Mouse (Mus musculus) adrenal gland, postnatal 36 days (tissue): Measurements from ENCODE around the gene Fam117a. TPM values are rescaled to one million over a fixed set of nuclear protein-coding genes. Genes with fewer than 3 reads are reported as not detected.

Experiments used
- DNase-seq, 2 experiments: peaks; one replicate each; pipeline ENCODE4 v3.0.0; 2021; ENCODE audit warnings: mixed read lengths in 1 of 2
- long read RNA-seq, 2 experiments: library from polyadenylated mRNA; stranded (forward); transcript quantifications; one replicate each; pipeline ENCODE4 v2.0.0; 2021; ENCODE audit warnings: borderline sequencing depth in 2 of 2
- total RNA-seq, 2 experiments: library from RNA; stranded (reverse); gene quantifications; 2 replicates each; pipeline ENCODE4 v1.2.3; 2021

The Fam117a gene
- total RNA-seq, result 10 to 100 TPM; 13.7 to 15.4 TPM
- long read RNA-seq, experiment 1, partial matches to known transcripts, result 7 of 11 reads
- long read RNA-seq, experiment 1, other reads (novel, unspliced or antisense), result 2 of 11 reads
- long read RNA-seq, experiment 2, partial matches to known transcripts, result 0 of 3 reads
- long read RNA-seq, experiment 2, other reads (novel, unspliced or antisense), result 0 of 3 reads

DNA sequence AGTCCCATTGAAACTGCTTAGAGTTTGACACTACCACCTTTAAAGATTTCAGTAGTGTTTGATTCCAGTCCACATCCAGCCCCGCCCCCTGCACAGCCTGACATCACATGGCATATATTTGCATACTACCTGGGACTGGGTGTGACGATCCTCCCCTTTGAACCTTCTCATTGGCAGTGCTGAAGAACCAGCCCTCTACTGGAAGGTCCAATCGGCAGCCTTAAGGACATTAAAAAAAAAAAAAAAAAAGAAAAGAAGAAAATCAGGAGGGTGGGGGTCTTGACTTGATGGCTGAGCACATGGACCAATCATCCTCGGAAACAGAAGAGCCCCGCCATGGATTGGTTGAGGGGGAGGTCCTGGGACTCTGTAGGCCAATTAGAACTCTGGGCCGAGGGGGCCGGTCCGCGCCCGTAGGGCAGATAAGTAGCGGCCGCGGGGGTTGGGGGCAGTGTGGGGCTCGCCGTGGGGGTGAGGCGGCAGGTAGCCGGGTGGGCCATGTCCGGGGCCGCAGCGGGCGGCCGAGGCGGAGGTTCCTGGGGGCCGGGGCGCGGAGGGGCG lies at the start of gene Fam117a:
TSS of gene Fam117a (plus strand) at position 451 of the 561 bp plus-strand sequence.
- DNase-seq, result peak; percentile 87 to 91

DNA sequence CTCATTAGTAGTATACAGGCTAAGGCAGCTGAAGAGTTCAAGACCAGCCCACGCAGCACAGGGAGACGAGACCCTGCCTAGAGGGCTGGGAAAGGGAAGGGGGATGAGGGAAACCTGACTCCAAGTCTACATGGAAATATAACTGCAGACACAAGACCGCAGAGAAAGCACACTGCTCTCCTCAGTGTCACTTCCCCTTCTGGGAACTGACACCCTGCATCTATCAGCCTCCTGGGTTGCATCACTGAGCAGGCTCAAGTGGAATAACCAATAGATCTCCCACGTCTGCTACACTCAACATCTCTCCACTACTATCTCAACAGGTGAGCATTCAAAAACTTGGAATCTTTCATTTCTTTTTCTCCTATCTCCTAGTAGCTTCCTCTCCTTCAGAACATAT lies 44.8 kb upstream of the Fam117a start:
- no peak for DNase-seq

DNA sequence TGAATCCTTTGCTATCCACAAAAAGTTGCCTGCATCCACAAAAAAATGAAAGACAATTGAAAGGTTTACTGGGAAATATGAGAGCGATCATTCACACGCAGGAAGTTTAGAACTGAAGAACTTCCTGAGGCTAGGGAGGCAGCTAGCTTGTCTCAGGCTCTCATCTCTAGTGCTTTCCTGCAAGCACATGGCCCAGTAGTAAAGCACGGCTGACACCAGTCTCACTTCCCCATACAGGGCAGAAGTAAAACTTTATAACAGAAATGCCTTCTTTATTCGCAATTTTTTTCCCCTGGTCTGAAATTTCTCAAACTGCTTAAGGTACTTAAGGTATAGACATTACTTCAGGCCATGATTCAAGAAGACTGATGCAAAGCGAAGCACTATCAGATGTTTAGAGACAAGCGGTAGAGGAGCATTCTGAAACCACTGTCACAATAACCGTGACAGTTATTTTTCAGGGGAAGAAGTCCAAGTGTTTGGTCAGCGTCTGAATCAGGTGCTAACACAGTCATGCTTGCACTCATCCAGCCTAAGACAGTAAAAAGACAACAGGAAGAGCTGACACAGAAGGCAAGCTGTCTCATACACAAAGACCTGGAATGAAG lies 43.7 kb upstream of the Fam117a start:
- DNase-seq, result no peak

- no peak for DNase-seq
Measured at GRCm38 (mm10) chr11:95295736-95296135, 41.1 kb upstream of the Fam117a start.

GRCm38 (mm10) chr11:95298146-95298545 lies 38.7 kb upstream of the Fam117a start:
- peak in 1 of 2 experiments; percentile 43 for DNase-seq

- DNase-seq, result peak; percentile 53 to 56
Measured at GRCm38 (mm10) chr11:95299886-95300285, 36.9 kb upstream of the Fam117a start.

- no peak for DNase-seq
Measured at GRCm38 (mm10) chr11:95301772-95302171, 35.0 kb upstream of the Fam117a start.

DNA sequence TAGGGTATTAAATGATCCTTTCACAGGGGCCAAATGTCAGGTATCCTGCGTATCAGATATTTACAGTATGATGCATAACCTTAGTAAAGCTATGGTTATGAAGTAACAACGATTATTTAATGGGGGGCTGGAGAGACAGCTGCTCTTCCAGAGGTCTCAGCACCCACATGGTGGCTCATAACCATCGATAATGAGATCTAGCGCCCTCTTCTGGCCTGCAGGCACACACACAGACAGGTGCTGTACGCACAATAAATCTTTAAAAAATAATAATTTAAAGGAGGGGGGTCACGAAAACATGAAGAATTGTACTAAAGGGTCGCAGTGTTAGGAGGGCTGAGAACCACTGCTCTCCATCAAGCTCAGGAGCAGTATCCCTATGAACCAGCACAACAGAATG lies 31.2 kb upstream of the Fam117a start:
- DNase-seq, result no peak

- no peak for DNase-seq
Measured at GRCm38 (mm10) chr11:95307526-95307925, 29.3 kb upstream of the Fam117a start.

DNA sequence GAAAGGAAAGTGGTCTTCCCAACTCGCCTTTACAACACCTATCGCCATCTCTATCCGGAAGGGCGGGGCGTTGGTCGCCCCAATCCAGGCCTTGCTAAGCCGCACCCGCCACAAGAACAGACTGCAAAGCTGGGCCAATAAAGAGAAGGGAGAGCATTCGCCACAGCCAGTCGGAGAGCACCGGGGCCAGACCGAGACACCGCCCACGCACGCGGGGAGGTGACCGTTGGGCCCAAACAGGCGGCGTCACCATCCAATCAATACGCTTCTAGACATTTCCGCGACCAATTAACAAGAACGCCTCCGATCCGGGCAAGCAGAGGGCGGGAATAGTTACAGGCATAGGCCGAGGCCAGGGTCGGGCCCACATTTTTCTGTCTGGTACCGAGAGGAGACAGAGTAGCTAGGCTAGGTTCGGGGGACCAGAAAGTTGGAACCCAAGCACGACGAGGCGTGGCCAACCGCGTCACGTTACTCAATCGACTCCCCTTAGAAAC lies 27.3 kb upstream of the Fam117a start:
- DNase-seq, result peak; percentile 97 to 98

DNA sequence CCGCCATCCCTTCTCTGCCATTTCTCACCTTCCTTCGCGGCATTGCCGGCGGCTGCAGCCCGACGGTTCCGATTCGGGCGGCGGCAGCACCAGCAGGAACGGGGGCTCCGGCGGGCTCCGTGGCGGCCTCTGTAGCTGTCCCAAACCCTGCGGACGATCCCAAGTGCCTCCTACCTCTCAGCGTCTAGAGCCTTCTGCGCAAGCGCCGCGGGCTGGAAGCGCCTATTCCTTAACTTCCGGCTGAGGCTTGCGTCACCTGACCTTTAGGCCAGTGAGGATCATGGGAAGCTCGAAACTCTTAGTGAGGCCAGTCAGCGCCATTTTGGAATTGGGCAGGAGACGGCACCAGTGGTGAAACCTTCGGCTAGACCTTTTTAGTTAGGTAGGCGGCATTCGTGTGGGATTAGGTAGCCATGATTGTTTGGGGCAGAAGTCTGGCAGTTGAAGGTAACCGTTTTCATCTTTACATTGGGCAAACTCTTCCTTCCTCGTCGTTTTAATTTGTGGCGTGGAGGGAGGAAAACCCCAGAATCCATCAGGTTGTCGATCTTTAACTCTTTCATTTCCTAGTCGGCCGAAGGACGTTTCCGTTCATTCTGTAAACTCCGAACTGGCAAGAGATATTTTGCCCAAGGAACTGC lies 26.7 kb upstream of the Fam117a start, which contains the start of gene Kat7:
TSS of gene Kat7 (minus strand) at position 240 of the 641 bp plus-strand sequence.
- DNase-seq, result peak; percentile 98

GRCm38 (mm10) chr11:95310648-95311424 lies 26.0 kb upstream of the Fam117a start:
- peak; percentile 19 to 21 for DNase-seq

DNA sequence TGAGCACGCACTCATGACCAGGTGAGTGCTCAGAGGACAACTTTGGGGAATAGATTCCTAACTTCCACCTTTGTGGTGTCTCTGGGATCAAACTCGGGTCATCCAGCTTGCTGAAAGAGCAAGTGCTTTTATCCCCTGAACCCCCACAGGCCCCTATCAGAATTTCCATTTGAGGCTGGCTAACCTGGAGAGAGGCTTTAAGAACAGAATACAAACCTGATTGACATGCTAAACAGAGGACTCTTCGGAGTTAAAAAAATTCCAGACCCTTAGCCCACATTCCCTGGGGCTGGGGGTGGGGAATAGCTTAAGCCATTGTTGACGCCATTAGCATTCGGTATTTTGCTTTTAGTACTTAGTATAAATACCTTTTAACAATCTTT lies 25.4 kb upstream of the Fam117a start:
- DNase-seq, result no peak

- no peak for DNase-seq
Measured at GRCm38 (mm10) chr11:95315215-95315955, 21.4 kb upstream of the Fam117a start.

DNA sequence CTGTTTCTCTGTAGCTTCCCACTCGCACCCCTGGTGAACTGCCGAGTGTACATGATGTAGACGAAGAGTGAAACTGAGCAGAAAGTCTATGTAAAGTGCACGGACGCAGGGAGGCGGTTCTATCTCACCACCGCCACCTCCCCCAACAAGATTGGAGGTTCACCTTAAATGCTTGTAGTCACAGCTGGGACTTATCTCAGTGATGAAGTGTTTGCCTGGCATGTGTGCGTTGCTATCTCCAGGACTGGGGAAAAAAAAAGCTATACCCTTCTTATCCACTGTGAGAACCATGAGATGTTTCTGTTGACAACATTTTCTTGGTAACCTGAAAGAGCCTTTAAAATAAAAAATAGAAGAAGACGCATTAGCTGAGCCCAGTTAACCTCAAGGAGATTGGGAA lies 18.7 kb upstream of the Fam117a start:
- no peak for DNase-seq

DNA sequence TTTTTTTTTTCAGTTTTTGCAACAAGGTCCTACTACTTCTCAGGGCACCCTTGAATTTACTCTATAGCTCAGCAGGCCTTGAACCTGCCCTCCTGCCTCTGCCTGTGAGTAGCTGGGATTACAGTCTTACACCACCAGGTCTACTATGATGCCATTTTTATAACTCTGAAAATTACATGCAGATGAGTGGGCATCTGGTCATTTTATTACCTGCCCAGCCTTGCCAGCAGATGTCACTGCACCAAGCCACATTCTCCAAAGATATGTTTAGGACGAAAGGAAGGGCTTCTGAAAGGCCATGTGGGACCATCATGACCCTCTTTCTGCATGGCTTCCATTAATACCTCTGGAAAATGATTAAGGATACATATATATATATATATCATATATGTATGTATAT lies 17.3 kb upstream of the Fam117a start:
- DNase-seq, result no peak

DNA sequence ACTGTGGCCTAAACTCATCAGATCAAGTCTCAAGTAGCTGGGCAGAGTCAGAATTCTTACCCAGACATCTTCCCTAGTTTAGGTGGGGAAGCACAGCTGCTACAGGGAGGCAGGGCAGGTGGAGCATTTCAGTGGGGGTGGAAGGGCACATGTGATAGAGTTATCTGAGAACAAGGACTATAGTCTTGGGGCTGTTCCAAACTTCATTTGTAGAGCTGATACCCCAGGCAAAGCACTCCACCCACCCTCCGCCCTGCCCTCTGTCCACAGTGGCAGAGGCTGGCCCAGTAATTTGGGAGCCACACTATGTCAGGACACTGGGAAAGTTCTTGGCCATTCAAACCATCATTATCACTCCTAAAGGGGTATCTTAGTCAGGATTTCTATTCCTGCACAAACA lies 16.8 kb upstream of the Fam117a start:
- no peak for DNase-seq

DNA sequence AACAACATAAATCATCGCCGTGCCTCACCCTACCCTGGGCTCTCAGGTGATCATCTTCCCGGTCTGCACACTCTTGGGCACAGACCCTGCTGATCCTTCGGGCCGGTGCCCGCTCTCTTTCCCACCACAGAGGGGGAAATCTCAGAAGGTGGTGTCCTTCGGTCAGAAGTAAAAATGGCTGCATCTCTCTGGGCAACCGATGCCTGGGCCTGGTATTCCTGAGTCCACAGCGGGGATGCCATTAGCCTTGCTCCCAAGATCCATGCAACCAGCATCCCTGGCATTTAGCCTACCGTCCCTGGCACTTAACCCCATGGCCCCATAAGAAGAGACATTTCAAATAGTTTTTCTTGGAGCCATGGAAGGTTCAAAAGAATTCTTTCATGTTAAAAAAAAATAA lies 12.6 kb upstream of the Fam117a start:
- DNase-seq, result no peak

DNA sequence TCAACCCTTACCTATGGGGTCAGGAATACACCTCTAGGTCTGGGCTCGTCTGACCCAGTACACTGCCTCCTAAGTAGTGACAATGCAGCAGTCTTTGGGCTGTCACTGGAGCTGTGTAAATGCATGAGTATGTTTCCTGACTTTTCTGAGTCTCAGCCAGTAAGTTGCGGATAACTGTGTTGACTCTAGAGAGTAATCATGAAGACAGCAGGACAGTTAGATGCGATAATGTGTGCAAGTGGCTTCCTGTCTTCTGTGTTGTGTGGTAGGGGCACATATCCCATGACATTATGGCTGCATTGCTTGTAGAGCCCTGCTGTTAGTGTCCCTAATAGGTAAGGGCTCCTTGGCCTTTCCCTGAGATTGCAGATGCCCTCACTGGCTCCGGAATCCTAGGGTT lies 11.0 kb upstream of the Fam117a start:
- DNase-seq, result no peak

DNA sequence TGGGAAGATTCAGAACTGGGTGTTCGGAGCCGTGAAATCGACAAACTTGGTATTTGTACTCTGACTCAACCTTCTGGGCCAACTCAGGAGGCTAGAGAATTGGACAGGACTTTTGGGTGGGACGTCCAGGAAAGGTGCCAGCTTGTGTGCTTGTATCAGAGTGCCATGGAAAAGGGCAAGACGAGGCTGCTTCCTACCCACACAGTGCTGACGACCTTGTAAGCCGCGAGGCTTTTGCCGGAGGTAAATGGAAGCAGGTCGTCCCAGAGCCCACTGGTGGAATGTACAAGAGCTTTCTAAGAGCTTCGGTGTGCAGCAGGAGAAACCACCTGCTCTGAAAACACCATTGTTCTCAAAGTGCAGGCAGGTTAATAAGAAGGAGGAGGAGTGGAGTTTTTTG lies 10.6 kb upstream of the Fam117a start:
- peak; percentile 53 to 55 for DNase-seq

DNA sequence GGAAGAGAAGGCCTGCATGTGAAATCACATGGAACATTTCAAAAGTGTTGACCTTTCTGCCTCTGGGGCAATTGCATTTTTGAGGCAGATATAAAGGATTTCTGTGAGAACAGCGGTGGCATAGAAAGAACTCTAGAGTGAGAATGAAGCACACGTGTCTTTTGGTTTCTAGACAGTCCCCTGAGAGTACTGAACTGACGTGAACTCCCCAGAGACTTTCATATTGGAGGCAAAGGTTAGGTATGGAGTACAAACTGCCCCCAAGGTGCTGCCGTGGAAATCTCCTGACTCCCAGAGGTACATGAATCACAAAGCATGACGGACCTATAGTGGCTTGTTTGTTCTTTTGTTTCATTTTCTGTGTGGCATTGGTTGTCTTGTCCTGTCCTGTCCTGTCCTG lies 8.2 kb upstream of the Fam117a start:
- no peak for DNase-seq

DNA sequence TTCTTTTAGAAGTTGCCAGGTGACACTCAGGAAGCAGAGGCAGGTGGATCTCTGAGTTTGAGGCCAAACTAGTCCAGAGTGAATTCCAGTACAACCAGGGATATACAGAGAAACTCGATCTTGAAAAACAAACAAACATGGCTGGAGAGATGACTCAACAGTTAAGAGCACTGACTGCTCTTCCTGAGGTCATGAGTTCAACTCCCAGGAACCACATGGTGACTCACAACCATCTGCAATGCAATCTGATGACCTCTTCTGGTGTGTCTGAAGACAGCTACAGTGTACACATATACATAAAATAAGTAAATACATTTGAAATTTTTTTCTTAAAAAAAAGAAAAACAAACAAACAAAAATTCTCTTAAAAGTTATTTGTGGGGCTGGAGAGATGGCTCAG lies 6.2 kb upstream of the Fam117a start:
- DNase-seq, result no peak
